Mouse (Mus musculus) frontal cortex, postnatal 36 days (tissue): Measurements from ENCODE around the gene Rag1.

Source experiments
- DNase-seq, 2 experiments: peaks; one replicate each; pipeline ENCODE4 v3.0.0; 2022; ENCODE audit warnings: low spot score in 2 of 2

Rag1 gene

GRCm38 (mm10) chr2:101638979-101639839 is 10.1 kb downstream of the Rag1 start:
- DNase-seq, result no peak

- DNase-seq, result peak; percentile 86 to 96
Observed at GRCm38 (mm10) chr2:101628297-101629236, 20.7 kb downstream of the Rag1 start.

- DNase-seq, result no peak
Observed at GRCm38 (mm10) chr2:101627227-101627626, 22.1 kb downstream of the Rag1 start.

- no peak for DNase-seq
Observed at GRCm38 (mm10) chr2:101624526-101624925, 24.8 kb downstream of the Rag1 start, which contains the start of gene Rag2. Gene Rag2, plus strand, starts transcription at chr2:101624718.

DNA sequence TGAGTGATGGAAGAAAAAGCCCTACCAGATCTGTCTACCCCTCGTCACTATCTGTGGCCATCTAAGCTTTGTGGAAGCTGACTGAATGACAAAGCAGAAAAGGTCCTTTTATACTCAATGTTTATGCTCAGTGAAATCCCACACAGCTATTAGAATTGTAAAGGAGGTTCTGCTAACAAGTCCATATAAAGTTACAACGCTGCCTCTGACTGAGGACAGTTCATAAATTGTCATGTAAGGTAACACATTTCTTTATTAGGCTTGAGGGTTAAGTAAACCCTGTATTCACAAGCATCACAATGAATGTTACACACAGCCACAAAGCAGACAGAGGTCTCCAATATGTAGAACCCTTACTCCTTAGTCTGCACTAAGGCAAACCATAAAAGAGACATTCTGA is 25.3 kb downstream of the Rag1 start:
- DNase-seq, result no peak

DNA sequence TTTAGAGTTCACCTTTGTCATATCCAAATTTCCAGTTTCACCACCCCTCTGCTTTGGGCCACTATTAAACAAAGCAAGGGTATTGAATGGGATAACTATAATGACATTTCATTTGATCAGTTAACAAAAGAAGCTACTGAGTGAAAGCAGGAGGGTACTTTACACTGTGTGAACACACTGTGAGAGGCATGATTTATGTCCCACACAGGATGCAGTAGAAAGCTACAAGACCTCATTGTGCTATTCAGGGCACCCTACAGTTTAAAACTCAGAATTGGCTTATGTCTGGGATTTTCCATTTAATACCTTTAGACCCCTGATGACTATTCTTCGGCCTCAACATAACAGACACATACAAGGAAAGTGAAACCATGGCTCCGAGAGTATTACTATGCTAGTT is 26.3 kb downstream of the Rag1 start:
- no peak for DNase-seq

DNA sequence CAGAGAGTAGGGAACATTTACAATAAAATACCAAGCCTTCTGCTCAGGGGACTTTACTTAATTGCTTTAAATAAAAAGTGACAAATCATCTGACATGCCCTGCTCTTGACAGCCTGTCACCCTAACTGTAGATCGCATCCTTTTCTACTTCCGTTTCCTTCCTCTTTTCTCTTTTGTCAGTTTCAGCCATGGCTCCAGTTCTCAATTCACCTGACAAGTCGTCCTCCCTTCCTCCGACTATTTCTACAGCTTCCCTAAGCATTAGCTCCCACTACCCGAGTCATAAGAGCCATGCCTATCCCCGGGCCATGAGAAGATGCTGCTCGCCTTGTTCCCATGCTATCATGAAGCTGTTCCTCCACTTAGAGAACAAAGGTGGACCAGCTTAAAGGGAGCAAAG is 27.7 kb downstream of the Rag1 start:
- DNase-seq, result no peak

DNA sequence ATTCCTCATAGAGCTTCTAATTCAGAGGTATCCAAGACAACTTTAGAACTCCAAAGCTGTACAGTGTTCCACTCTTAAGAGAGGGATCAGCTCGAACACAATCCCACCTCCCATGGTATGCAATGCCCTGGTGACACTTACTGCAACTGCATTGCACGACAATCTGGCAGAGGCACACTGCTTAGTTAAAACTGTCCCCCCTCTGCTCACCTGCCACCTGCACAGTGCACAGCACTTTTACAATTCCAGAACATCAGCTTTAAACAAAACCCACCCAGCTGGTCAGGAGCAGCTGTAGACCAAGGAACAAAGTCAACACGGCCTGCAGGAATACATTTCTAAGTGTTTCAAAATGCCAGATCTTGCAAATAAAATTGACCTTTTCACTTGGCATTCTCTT is 28.4 kb downstream of the Rag1 start:
- no peak for DNase-seq

- DNase-seq, result no peak
Observed at GRCm38 (mm10) chr2:101618373-101618772, 30.9 kb downstream of the Rag1 start.

GRCm38 (mm10) chr2:101615464-101616305 is 33.6 kb downstream of the Rag1 start:
- no peak for DNase-seq

GRCm38 (mm10) chr2:101610861-101611260 is 38.4 kb downstream of the Rag1 start:
- DNase-seq, result no peak

- no peak for DNase-seq
Observed at GRCm38 (mm10) chr2:101608232-101608894, 40.9 kb downstream of the Rag1 start.

- DNase-seq, result no peak
Observed at GRCm38 (mm10) chr2:101603099-101603498, 46.2 kb downstream of the Rag1 start.

DNA sequence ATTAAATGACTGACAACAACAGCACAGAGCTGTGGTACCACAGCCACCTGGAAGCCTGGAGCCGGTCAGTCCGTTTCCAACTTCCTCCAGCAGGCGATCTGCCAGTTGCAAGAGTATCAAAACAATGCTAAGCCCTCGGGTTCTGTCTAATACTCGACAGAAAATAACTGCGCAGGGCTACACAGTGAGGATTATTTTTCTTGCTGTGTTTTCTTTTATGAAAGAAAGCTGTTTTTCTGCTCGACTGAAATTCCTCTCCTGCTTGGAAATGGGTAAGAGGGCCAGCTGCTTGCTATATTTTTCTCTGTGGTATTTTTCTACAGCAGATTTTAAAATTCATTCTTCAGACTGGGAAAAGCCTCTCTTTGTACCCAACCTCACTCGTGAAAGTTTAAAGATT is 48.6 kb downstream of the Rag1 start:
- peak in 1 of 2 experiments; percentile 29 for DNase-seq

DNA sequence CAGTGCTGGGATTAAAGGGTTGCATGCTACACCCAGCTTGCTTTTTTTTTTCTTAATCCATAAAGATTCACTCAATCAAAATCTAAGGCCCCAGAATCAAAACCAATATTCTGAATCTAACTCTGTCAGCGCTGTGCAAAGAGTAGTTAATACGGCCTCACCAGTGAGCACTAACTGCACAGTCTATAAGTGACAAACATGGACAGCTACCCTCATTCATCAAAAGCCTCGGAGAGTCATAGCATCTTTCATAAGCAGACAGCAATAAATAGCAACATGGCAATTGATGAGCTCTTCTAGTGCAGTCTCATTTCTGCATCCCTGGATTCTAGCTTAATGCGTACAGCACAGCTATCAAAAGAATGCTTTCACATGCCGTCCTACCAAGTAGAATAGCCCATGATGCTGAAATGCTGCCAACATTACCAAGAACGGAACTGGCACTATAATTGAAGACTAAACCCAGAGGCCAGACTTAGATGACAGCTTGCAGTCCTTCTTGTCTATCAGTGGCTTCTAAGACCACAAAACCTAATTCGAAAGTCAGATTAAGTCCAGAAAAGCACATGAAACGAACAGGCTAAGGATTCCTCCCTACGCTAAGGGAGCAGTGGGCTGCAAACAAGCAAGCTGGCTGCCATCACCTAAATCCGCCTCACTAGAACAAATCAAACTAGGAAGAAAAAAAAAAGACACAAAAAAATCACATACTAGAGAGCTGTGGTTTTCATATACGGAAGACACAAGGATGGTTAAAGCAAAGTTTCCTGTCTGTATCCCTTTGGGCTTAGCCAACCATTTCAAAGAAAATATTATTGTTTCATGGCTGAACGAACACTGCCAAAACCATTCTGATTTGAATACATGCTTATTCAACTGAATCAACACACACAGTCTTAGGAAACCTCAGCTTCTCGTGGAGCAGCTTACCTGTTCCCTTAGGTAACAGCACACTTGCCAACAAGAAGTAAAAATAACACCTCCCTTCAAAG is 50.8 kb downstream of the Rag1 start:
- DNase-seq, result no peak

DNA sequence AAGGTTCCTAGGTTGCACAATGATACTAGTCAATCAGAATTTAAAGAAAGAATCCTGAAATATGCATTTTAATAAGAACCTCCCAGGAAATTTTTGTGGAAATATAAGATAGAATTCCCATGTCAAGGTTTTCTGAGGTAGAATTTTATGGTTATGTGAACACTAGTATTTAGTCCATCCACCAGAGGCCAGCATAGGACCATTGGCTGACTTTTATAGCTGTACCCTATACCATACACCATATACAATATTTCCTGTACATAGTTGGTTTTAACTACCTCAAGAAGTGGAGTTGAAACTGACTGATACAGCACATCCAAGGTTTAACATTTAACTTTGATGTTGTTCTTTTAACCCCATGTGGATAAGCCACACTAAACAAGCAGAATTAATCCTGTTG is 52.1 kb downstream of the Rag1 start:
- no peak for DNase-seq

DNA sequence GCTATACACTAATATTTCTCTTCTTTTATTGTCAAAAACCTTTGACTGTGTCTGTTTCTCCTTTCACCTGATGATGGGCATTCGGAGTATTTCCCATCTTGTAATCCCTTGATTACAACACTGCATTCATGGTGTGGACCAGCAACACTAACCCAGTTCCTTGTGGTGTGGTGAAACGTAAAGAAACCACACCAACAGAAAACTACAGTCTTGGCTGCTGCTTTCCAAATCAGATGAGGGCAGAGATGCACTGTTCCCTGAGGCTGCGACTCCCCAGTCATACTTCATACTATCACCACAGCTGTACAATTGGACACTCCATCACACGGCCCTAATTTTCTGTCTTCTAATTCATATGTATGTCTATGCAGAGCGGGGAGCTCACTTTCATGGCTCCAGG is 54.6 kb downstream of the Rag1 start:
- no peak for DNase-seq

GRCm38 (mm10) chr2:101592886-101593285 is 56.4 kb downstream of the Rag1 start:
- DNase-seq, result no peak

- DNase-seq, result no peak
Observed at GRCm38 (mm10) chr2:101592023-101592841, 57.1 kb downstream of the Rag1 start.
